Mouse (Mus musculus) heart, adult 9 months (tissue): Measurements from ENCODE around the gene Ccdc91.

Source experiments
- DNase-seq, 2 experiments: peaks; one replicate each; pipeline ENCODE4 v3.0.0; 2022; ENCODE audit warnings: low spot score in 2 of 2

The Ccdc91 gene

DNA sequence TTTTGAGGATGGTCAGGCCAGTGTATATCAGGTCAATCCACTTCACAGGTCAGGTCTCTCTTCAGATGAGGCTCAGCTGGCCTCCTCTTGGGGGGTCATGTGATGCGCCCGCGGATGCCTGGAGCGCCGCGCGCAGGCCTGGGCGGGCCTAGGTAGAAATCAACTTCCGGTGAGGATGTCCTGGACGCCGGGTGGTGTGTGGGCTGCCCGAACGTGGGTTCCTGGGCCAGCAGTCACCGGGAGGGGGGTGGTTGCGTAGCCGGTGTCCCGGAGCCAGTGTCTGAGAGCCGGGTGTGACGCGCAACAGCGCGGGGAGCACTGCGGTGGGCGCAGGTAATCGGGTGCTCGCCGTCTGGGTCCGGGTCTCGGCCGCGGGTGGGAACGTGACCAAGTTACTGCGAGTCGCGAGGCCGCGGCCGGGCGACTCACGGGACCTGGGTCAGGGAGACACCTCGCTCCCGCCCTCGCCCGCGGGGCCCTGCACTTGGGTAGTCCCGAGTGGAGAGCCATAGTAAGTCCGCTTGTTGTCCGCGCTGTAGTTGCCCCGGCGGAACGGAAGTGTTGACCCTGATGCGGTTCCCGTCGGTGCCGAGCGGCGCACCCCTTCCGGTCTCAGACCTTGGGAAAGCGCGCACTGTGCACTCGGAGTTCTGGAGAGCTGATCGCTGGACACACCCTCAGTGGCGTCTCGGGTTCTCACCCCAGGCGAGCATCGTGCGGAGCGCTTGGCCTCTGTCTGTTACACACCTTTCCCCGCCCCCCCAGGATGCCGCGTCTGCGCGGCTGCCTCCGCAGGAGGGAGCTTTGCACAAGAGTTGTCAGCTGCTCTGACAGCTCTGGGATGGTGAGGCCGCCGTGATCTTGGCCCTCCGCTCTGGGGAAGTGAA is at the start of gene Ccdc91:
TSS of gene Ccdc91 (plus strand) at position 102 of the 887 bp plus-strand sequence.
- DNase-seq = peak; percentile 87 to 90

DNA sequence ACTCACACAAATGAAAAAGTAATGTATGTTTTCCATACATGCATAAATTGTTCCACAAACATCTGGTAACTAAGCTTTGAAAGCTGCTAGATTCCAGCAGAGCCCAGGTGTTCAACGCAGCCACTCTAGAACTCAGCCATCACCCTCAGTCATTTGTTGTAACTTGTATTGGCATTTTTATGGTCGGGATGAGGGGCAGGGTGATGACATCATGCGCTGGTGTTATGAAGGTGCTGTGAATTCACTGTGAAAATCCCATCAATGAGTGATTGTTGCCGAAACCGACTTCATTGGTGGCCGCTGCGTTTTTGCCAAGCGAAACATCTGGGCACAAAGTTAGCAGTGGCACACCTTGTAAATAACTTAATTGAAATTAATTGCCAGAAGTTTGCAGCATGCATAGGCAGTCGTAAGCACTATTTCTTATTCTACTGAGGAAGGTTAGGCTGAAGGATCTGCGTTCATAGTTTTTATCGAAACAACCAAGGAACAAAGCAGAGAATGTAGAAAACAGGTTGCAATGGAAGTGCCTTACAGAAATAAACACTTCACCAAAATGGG is 48.6 kb upstream of the Ccdc91 start:
- DNase-seq = no peak

DNA sequence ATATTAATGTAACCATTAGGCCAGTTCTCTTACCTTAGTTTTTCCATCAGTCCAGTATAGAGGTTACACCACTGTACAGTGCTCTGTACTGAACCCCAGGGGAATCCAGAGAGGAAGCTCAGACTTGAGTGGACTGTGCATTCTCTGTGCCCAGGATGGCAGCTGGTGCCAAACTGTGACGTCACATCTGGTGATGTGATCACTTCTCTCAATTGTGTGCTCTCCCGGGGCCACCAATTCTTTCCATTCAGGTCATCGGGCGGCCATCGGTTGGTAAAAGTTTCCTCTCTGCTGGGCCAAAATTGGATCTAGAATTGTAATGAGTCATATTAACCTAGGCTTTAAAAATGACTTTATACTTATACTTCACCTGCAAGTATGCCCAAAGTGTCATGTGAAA is 19.9 kb upstream of the Ccdc91 start:
- DNase-seq = peak in 1 of 2 experiments; percentile 4

DNA sequence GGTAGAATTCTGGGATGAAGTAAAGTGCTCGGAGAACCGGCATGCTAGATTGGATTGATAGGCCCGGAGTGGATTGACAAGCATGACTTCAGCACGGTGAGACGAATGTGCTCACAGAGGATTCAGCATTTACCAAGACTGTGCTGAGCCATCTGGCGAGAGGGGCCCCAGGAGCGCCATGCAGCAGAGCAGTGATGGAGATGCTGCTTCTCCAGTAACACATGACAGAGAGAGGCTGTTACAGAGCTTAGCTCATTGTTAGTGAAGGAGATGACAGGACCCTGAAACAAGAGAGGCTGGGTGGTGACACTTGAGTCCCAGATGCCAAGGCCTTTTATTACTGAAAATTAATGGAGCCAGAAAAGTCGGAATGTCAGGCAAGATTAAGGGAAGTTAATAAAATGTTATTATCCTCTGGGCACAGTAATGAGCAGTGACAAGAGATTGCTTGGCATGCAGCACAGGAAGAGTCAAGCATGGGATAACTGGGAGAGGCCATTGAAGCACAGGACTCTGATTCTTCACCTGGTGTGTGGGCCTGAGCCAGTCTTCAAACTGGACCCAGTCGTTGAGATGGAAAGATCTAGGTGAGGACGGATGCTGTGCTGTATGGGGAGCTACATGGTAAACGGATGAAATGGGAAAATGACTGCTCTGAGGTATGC is 16.9 kb upstream of the Ccdc91 start:
- no peak for DNase-seq

DNA sequence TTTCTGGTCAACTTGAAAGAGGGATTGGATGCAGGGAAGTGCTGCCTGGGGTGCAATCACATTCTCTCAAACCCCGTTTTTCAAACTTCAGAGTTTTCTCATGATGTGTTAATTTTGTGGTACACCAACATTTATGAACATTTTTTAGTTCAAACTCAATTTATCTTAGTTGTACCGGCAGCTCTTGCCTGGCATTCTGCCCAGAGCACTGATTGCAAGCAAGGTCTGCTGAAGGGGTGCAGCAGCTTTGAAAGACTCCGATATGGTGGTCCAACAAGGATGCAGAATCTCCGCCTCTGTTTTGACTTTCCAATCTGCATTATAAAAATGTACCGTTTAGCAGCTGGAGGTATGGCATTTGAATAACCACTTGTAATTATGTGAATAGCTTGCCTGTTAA is 5.6 kb upstream of the Ccdc91 start:
- DNase-seq = no peak

DNA sequence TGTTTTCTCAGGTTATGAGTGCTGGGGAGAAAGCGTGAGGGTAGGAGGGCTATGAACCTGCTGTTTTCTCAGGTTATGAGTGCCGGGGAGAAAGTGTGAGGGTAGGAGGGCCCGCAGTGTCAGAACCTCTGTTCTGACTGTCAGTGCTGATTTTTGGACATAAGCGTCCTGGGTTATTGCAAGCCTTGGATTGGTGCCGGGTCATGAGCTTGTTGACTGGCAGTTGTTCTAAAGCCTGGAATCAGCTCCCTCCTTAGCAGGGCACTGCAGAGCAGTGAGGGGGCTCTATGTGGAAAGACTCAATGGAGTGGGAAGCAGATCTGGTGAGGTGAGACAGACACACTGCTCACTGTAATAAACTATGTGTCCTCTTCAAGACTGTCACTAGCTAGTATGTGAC is 5.5 kb downstream of the Ccdc91 start:
- DNase-seq = no peak

DNA sequence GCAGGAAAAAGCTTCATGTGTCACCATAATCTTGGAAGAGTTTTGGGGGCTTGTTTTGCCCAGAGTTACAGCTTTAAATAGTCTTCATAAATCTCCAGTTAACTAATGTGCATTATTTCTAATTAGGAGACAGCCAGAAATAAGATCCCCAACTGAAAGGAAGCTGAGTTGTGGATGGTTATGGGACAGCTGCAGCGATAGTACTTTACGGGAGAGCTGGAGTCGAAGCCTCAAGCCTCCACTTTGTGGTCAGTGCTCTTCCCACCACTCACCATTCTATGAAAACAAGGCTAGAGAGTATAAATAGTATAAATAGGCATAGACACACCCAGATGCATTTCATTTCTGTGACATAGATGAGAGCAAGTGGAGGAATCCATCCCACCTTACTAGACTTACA is 14.5 kb downstream of the Ccdc91 start:
- DNase-seq = no peak

DNA sequence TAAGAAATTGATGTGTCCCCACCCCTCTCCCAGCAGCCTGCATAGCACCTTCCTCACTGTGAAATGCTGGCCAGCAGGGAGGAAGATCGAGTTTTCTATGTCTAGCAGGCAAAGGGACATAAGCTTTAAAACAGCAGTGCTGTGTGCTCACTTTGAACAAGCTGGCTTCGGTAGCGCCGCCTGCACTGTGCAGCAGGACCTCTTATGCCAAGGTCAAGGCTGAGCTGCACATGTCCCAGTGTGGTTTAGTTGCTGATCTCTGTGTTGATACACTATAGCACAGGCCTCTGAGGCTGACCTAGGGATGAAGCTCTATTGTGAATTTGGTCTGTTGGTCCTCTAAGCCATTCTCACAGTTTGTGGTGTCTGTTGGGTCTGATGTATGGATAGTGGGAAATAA is 16.9 kb downstream of the Ccdc91 start:
- no peak for DNase-seq

DNA sequence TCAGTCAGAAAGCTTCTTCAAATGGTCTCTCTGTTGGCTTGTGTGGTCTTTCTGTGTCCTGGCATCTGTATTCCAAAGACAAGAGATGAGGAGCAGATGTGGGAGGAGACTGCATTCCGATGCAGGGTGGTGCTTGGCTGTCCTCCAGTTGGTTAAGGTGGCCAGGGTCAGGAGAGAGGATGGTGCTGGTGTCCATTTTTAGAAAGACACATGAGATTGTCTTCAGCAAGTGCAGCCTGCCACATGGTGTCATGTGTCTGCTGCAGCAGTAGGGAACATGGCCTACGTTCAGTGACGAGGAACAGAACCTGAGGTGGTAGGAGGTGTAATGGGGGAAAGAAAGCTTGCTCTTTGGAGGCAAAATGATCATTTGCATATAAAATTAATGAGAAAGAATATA is 25.8 kb downstream of the Ccdc91 start:
- DNase-seq = peak in 1 of 2 experiments; percentile 6

DNA sequence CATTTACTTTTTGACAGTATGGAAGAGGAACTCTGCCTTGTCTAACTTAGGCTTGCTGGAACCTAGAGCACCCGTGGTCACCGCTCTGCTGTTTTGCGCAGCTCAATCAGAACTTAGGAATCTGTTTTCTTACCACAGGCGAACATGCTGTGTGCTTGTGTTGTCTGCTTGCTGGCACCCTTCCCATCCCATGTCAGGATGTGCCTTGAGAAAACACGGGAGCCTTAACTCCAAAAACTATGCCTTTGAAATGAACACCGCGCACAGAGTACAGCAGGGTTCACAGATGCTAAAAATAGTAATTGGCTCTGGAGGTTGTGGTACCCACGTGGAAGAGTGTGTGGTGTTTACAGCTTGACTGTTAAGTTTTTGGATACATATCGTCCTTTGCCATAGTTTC is 30.4 kb downstream of the Ccdc91 start:
- peak; percentile 9 to 16 for DNase-seq

DNA sequence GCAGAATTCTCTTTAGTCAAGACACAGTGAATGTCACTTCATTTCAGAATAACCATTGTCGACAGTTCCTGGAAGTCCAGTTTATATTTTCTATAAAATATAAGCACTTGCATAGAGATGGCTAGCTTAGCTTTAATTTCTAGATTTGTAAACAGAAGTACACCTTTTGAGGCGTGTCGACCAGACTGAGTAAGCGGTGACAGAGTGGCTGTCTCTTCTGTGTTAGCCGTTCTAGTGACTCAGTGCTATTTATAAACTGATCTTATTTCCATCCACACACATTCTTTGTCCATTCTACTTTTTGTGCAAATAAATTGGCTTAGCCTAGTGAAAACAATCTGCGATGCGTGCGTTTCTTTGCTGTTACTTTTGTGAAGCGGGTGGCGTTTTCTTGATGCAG is 30.9 kb downstream of the Ccdc91 start:
- DNase-seq = no peak

DNA sequence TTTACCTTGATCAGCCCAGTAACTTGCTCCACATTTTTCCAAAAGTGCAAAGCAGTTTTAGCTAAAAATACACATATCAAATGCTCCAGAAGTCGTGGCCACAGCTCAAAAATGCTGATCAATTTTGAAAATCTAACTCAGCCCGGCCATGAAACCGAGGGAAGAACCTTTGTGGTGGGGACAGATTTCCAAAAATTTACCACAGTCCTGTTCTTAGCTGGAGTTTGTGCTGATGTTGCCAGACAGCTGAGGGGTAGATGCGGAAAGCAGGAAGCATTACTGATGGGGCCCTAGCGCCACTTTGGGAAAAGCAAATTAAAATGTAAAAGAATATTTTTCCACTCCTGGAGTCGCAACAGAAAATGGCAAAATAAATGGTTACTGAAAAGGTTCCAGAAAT is 31.6 kb downstream of the Ccdc91 start:
- DNase-seq = no peak

DNA sequence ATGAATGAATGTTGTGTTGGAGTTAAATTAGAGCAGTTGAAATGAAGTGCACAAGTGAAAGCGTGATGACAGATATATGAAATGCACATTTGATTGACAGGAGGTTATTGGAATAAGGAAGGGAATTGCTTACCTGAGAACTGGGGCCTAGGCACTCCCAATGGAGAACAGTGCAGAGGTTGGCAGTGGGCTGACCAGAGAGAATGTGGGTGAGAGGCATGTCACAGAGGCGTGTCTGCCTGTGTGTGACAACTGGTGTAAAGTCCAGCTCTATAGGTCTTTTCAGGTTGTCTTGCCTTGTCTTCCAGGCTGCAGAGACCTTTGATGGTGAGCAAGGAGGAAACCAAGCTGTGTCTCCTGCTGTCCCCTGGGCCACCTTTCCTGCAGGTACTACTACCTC is 34.9 kb downstream of the Ccdc91 start:
- DNase-seq = no peak

DNA sequence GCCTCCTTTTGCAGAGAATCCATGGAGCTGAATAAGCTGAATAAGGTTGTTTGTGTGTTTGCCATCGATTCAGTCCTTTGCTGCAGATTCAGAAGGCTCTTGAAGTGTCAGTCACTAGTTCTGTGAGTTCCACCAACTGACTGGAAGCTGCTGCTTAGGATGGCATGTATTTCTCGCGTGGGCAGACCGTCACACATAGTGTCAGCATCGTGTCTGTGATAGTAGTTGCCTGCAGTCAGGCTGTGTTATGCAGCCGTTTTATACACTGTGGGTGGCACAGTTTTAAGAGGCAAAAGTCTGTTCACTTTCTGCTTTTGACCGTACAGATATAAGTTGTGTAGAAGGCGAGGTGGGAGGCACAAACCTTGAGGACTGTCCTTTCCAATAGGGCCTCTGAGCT is 42.3 kb downstream of the Ccdc91 start:
- DNase-seq = no peak

DNA sequence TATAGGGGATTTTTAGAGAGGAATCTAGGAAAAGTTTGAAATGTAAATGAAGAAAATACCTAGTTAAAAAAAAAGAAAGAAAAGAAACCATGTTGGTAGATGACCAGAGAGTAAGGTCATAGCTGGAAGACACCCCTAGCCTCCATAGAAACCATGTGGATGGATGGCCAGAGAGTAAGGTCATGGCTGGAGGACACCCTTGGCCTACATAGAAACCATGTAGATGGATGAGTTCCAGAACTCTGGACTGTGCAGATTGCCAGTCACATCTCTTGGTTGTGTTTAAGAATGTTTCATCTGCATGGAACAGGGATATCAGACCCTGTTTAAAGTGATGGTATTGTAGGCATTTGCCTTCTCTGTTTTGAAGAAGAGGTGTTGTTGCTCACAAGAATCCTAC is 49.6 kb downstream of the Ccdc91 start:
- no peak for DNase-seq

DNA sequence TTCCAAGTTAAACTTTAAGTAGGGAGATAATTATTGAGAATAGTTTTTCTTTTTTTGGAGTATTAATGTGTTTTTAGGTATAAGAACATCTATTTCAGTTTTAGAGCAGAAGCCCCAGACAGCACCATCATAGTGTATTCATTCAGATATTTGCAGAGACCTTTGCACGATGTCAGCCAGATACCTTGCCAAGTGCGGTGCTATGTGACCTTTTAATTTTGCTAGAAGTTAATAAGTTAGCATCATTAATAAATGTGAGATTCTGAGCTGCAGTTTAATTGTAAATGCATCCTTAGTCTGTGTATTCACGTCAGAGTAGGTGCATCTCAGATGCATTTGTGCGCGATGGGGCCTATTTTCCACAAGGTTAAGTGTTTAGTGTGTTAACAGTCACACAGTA is 59.3 kb downstream of the Ccdc91 start:
- no peak for DNase-seq

DNA sequence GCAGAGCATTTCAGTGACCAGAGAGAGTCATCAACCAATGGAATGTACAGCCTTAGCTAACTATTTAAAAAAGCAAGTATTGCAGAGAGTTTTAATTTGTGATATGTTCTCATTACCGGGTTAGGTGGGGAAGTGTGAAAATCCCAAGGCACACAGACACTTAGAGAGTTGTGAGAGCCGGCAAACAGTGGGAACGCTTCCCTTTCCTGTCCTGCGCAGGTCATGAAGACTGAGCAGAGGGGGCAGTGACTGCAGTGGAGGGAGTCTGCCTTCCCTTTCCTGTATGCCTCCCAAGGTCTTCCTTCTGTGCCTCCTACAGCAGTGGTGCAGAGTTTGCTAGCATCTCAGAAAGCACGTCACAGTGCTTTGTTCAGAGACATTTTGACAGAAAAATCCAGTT is 62.6 kb downstream of the Ccdc91 start:
- no peak for DNase-seq

DNA sequence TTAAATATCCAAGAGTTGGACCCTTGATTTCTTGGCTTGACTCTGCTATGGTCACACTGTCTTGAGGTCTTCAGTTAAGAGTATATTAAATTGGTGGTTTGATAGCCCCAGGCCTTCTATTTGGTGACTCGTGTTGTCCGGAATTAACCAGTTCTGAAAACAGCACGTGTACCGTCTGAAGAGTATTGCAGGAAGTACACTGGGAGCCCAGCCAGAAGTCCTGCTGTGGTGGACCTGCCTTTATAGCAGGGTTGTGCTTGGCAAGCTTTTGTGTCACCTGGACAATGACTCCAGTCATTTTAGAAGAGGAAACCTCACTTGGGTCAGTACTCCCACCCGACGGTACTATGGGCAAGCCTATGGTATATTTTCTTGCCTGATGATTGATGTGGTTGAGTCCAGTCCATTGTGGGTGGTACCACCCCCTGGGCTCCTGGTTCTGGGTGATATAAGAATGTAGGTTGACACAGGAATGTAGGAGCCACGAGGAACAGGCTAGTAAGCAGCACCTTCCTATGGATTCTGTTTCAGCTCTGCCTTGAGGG is 63.5 kb downstream of the Ccdc91 start:
- peak in 1 of 2 experiments; percentile 7 for DNase-seq

DNA sequence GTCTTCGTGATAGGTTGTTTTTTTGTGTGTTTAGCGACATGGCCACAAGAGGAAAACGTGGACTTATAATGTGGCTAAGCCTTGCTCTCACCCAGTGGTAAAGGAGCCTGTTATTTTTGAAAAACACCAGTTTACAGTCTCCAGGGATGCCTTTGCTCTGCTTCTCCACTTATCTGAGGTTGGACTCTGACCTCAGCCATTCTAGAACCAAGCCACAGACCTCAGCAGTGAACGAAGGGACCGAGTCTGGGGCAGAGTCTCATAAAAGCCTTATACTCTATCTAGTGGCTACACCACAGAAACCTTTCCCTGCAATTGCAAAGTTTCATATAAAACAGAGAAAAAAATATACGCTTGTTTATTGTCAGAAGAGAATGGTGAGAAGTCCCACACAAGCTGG is 65.3 kb downstream of the Ccdc91 start:
- no peak for DNase-seq

DNA sequence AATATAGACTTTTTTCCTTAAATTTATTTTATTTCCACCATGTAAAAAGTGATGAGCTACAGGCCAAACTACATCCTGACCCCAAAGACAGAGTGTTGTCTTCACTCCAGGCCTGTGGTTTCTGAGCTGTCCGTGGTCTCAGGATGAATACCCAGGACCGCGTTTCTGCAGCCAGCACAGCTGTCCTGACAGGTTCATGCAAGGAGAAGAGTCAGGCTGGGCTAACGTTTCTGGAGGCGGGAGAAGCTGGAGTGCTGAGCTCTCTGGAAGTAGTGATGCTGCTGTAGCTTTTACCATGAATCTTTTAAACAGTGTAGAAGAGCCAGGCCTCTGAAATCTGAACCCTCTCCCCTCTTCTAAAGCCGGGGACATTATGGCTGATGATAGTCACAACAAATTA is 80.0 kb downstream of the Ccdc91 start:
- no peak for DNase-seq

DNA sequence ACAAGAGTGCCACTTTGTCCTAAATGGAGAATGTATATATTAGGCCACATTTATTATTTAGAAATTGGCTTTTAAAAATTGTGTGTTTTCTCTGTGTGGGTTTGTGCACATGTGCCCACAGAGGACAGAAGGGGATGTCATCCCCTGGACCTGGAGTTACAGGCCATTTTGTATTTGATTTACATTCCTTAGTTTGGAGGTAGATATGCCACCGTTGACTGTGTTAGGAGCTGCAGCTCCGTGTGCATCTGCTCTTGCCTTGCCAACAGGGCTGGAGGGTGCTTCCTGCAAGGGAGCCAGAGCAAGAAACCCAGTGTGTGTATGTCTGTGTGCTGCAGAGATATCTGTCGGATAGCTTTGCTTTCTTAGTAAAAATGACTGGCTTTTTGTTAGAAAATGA is 83.7 kb downstream of the Ccdc91 start:
- no peak for DNase-seq

DNA sequence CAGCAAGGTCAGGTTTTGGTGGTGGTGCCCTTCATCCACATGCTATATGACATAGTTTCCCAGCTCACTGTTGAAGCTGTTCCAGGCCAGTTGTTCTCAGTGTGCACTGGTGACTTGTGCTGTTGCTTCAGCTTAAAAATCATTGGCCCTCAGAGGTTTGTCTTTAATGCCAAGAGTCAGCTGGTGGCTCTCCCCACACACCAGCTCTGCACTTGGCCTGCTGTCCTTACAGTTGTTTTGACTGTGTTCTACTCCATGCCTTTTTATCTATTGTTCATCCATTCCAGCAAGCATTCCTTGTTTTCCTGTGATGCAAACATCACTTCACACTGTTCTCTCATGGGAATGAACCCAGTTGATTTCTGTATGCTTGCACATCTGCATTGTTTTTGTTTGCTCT is 84.8 kb downstream of the Ccdc91 start:
- peak in 1 of 2 experiments; percentile 3 for DNase-seq

DNA sequence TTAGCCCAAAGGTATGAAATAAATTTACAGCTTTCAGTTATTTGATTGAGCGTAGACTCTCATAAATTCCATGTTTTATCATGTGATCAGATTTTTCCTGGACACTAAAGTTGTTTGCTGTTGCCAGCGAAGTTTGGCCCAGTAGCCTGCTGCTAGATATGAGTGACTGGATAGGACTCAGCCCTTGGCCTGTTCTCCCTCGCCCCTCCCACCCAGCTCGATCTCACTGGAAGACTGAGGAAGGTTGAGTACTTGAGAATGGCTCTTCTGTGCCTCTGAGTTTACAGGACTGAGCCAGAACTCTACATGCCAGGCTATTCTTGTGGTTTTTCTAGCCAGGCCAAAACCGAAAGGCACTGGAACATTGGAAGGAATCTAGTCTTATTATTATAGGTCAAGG is 93.6 kb downstream of the Ccdc91 start:
- DNase-seq = peak; percentile 44 to 60
